Mouse (Mus musculus): ENCODE results near the gene Ppm1f. TPM values are rescaled to one million over a fixed set of nuclear protein-coding genes. Genes with fewer than 3 reads are reported as not detected.
"Not testable (repeated sequence)": the region's sequence is repeated elsewhere in the genome, so short reads cannot be mapped to it uniquely, and the experiment has no call there.

Gene Ppm1f
- total RNA-seq (2021): 10 to 100 TPM; 21.5 to 31.2 TPM

DNA sequence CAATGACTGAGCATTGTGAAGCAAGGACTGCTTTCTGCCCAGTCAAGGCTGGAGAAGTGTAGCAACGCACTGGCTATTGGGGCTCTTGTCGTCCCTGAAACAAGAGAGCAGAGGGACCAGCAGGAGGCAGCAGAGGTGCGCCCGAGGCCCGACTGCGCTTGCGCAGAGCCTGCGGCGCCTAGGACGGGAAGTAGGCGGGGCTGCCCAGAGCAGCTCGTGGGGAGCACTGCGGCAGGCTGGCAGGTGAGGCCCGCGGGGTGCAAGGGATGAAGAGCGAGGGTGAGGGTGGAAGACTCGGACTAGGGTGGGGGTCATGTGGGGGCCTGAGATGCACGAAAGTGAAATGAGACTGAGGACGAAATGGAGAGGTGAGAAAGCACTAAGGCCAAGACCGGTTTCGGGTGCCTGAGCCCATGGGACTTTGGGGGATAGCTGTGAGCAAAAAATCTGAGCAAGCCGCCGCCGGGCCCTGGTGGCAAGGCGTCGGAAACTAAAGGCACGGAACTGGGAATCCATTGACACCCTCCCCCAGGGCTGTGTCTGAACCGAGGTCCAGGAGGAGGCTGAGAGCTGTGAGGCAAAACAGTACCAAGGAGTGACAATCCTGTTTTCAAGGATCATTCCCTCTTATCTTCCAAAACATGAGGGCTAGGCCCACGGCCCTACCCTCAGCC lies at the start of gene Ppm1f:
TSS of gene Ppm1f (plus strand) at position 88 of the 674 bp plus-strand sequence.
- intact Hi-C loops (cut with DNase I): loop anchor here (1.0 to 10.0 kb wide), 2 partner anchors 15 to 378 kb away; partner anchors contain the start of gene Tmem191c

GRCm38 (mm10) chr16:16849196-16849595 lies 47.1 kb upstream of the Ppm1f start:
- DNase-seq (ENCODE audit: low spot score): no peak
- intact Hi-C loops (cut with DNase I): no loop called here

More for the DNA sequence above, at the start of gene Ppm1f:
- peak; percentile 90 for DNase-seq (ENCODE audit: low spot score)

DNA sequence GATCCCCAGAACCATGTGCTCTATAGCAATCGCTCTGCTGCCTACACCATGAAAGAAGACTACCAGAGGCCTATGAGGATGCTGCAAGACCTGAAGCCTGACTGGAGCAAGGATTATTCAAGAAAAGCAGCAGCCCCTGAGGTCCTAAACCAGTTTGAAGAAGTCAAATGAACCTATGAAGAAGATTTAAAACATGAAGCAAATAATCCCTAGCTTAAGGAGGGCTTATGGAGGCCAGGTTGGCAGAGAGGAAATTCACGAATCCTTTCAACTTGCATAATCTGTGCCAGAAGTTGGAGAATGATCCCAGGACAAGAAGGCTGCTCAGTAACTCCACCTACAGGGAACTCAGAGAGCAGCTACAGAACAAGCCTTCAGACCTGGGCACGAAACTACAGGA lies 43.9 kb upstream of the Ppm1f start:
- intact Hi-C loops (cut with DNase I): no loop called here
- DNase-seq (ENCODE audit: low spot score): no peak

DNA sequence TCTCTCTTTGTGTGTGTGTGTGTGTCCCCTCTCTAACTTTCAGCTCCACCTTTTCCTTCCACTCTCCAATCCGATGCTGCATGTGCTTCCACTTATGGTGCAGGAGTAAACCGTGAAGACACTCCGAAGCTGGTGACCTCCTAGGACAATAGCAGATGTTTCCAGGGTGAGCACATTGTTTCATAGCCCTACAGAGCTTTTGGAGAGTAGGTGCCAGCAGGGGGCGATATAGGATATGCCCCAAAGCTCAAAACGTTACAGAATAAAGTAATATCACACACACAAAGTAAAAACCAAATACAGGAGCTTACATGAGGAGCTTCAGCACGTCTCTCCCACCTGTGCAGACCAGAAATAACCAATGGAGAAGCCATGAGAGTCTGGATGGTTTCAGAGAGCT lies 41.4 kb upstream of the Ppm1f start:
- peak; percentile 13 for DNase-seq (ENCODE audit: low spot score)
- intact Hi-C loops (cut with DNase I): loop anchor here (1.0 kb wide), 1 partner anchor 56 kb away; no protein-coding TSS in a partner anchor

DNA sequence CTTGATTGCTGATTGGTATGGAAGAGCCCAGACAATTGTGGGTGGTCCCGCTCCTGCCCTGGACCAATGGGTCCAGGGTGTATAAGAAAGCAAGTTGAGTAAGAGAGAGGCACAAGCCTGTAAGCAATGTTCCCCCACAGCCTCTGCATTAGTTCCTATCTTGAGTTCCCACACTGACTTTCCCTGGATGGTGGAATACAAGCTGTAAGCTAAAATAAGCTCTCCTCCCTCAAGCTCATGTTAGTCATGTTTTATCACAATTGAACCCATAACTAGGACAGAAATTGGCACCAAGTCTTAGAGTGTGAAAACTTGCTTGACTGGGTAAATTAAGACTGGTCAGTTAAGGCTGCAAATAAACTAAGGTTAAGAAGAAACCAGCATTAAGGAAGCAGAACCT lies 40.7 kb upstream of the Ppm1f start:
- intact Hi-C loops (cut with DNase I): loop anchor here (1.0 kb wide), 1 partner anchor 56 kb away; no protein-coding TSS in a partner anchor
- DNase-seq (ENCODE audit: low spot score): no peak

- intact Hi-C loops (cut with DNase I); DNase-seq (ENCODE audit: low spot score): not testable (repeated sequence)
These were observed 40.2 kb upstream of the Ppm1f start for GRCm38 (mm10) chr16:16856054-16856453.

DNA sequence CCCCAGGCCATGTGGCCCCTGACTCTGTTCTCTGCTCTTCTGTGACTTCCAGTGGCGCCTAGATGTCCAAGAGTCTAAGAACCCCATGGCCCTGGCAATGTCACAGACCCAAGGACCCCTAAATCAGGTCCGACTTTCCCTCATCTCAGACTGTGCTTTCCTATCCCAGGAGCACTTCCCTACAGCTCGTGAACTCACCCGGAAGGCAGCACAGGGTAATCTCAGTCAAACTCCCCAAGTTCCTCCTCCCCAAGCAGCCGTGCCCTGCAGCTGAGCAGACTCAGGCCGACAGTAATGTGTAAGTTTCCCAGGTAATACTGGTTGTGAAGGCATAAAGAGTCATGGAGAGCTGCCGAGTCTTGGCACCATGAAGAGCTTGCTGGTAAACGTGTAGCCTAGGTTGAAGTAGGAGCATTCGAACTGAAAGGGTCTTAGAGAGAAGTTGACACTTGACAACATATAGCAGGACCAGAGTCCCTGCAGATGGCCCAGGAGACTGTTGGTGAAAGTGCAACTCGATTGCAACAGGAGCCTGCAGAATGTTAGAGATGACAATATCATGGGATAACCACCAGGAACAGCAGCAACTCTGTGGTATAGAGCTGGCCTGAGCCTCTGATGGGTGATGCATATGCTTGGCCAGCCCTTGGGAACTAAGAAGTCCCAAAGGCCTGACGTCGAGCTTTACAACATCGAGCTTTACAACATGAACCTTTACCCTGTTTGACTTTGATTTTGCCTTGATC lies 39.4 kb upstream of the Ppm1f start:
- intact Hi-C loops (cut with DNase I): no loop called here

DNA sequence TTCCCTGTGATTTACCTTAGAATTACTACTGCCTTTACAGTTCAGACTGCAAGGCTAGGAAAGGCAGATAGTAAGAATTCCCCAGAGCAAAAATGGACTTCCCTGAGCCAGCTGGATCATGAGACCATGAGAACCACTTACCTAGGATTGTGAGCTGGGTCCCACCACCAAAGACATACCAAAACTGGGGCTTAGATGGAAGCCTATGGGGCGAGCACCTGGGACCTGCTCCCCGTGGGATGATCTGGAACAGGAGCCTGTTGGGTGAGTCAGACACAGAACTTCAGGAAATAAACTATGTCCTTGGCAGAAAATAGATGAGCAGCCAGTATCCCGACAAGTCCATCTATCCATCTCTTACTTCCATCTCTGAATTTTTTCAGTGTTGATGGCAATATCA lies 34.0 kb upstream of the Ppm1f start:
- intact Hi-C loops (cut with DNase I): no loop called here
- DNase-seq (ENCODE audit: low spot score): no peak

More for the DNA sequence above, 39.4 kb upstream of the Ppm1f start:
- no peak for DNase-seq (ENCODE audit: low spot score)

DNA sequence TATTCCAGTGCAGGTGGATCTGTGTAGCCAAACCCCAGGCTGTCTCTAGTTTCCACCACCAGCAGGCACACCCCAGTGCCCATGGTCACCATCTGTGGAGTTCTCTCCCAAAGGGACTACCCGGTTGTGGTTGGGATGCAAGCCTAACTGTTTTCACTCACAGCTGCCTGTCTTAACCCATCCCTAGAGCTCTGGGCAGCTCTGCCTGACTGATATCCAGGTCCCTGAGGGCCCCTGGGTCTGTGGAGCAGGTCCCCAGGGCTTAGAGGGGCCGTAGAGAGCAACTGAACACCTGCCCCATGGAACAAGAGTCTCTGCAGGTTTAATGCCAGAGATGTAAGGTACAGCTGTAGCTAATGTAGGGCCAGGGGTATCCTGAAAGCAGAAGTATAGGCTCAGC lies 32.3 kb upstream of the Ppm1f start, which contains the start of gene Igll1:
TSS of gene Igll1 (minus strand) at position 8 of the 400 bp plus-strand sequence.
- intact Hi-C loops (cut with DNase I): no loop called here
- no peak for DNase-seq (ENCODE audit: low spot score)

- intact Hi-C loops (cut with DNase I): no loop called here
- DNase-seq (ENCODE audit: low spot score): no peak
These were observed 31.1 kb upstream of the Ppm1f start for GRCm38 (mm10) chr16:16865217-16865616.

- DNase-seq (ENCODE audit: low spot score): peak; percentile 7
- intact Hi-C loops (cut with DNase I): no loop called here
These were observed 30.3 kb upstream of the Ppm1f start for GRCm38 (mm10) chr16:16865696-16866561.

DNA sequence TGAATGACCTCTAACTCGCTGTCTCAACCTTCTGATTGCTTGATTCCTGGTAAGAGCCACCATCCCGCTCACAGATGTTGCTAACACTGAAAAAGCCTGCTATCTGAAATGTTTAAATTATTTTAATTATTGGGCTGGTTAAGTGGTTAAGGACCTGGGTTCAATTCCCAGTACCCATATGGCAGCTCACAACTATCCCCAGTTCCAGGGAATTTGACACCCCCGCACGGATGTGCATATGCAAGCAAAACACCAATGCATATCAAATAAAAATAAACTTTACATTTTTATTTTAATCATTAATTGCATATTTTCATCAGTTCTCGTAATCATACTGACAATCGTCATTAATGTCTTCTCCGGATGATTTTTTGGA lies 26.0 kb upstream of the Ppm1f start:
- intact Hi-C loops (cut with DNase I): no loop called here
- no peak for DNase-seq (ENCODE audit: low spot score)

DNA sequence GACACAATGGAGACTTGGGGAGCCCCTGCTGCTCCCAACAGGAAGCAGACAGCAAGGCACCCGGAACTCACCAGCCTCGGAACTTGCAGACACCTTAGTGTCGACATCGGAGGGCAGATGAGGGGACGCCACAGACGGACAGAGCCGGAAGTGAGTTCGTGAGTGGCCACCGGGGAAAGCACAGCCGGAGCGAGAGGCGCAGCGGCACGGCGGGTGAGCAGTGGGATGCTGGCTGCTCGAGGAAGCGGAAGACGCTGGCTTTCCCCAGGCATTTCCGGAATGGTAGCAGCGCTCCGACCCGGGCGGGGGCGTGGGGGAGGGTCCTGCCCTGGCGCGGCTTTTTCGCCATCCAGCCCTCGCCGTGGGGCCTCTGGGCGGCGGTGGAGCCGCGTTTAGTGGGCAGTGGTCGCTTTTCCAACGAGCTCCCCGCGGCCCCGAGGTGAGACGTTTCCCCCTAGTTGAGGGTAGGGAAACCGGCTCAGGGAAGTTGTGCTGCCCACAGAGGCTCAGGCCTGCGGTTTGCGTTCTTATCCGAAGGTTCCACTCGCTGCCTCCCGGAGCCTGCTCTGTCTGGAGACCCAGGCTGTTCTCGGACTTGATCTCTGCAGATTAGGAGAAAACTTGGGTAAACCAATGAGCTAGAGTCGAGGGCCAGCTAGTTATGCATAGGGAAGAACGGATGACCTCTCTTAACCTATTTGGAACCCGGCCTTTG lies 25.5 kb upstream of the Ppm1f start, which contains the start of the genes Top3b and Vpreb1:
TSS of gene Top3b (plus strand) at position 120 of the 715 bp plus-strand sequence.
TSS of gene Vpreb1 (minus strand) at position 227 of the 715 bp plus-strand sequence.
- DNase-seq (ENCODE audit: low spot score): peak; percentile 80
- intact Hi-C loops (cut with DNase I): no loop called here

DNA sequence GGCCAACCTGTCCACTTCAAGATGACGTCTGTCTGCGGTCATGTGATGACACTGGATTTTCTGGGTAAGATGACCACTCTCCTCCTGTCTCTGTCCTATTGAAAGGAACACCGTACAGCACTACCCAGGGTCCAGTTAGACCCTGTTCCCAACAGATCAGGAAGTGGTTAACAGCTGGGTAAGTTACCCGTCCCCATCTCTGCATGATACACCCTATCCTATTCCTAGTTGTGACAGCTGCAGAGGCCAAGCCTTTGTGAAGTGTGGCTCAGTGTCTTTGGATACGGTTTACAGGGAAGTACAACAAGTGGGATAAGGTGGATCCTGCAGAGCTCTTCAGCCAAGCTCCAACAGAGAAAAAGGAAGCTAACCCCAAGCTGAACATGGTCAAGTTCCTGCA lies 17.2 kb upstream of the Ppm1f start:
- intact Hi-C loops (cut with DNase I): no loop called here
- DNase-seq (ENCODE audit: low spot score): no peak

- intact Hi-C loops (cut with DNase I): no loop called here
- no peak for DNase-seq (ENCODE audit: low spot score)
These were observed 7.9 kb upstream of the Ppm1f start for GRCm38 (mm10) chr16:16888341-16888740.

GRCm38 (mm10) chr16:16892366-16892765 lies 3.9 kb upstream of the Ppm1f start:
- DNase-seq (ENCODE audit: low spot score): no peak
- intact Hi-C loops (cut with DNase I): loop anchor here (10.0 kb wide), 1 partner anchor 382 kb away; the partner anchor contains the start of gene Tmem191c

DNA sequence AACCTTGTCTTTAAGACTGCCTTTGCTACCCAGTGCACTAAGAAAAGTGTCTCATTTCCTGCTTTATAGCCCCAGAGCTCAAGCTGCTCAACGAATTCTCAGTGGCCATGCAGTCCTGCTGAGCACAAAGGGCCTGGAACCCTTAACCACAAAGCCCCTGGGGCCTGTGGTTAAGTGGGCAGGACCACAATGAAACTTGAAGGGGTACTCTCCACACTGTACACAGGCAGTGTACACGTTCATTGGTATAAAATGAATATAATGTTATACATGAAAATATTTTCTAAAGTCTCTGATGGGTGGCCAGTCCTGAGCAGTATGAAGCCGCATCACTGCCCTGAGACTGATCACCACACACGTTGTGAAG lies 271 bp upstream of the Ppm1f start:
- intact Hi-C loops (cut with DNase I): loop anchor here (1.0 to 10.0 kb wide), 2 partner anchors 15 to 379 kb away; partner anchors contain the start of gene Tmem191c
- DNase-seq (ENCODE audit: low spot score): no peak

GRCm38 (mm10) chr16:16897056-16897584 lies 851 bp downstream of the Ppm1f start:
- intact Hi-C loops (cut with DNase I): loop anchor here (10.0 kb wide), 1 partner anchor 378 kb away; the partner anchor contains the start of gene Tmem191c
- DNase-seq (ENCODE audit: low spot score): no peak

DNA sequence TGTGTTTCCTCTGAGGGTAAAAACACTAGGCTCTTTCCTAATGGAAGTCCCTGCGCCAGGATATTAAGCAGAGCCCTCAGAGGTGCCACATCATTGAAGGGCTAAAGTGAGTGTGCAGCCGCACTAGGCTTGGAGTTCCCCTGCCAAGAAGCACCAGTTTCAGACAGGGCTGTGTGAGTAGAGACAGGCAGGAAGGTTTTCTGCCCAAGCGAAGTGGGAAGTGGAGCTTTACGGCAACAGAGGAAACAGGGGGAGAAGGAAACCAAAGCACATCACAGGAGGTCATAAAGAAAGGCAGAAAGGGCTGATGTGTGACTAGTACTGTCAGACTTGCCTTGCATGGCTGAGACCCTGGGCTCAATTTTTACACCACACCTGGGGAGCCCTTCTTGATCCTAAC lies 6.1 kb downstream of the Ppm1f start:
- intact Hi-C loops (cut with DNase I): no loop called here
- no peak for DNase-seq (ENCODE audit: low spot score)
